Mouse (Mus musculus): ENCODE measurements at regions not wholly inside any gene's neighbourhood (a gene's known extent, or its start where the extent isn't known, plus 50 kb on each side); places are given as distances from the start of the nearest gene placed in this dataset.
A peak's percentile ranks its signal among the peaks of the same experiment; 100 is the strongest.

GRCm38 (mm10) chr14:39532689-39533088, 59.8 kb upstream of the Nrg3 start:
- peak; percentile 77 for ATAC-seq (replicated peaks; ENCODE audit: low read depth, poor library complexity, severe bottlenecking)

Data from common myeloid progenitor, adult 5-6 weeks (primary cell).